Mouse (Mus musculus) E14TG2a.4 (cell line): ENCODE data around the gene Tmprss6.

Experiments used
- CTCF ChIP-seq: conservative IDR thresholded peaks from 2 replicates; pipeline ENCODE4 v1.5.1; 2014; ENCODE audit warnings: low read length
- POU5F1 ChIP-seq: IDR thresholded peaks from 2 replicates; pipeline ENCODE4 v1.6.1; 2014; ENCODE audit warnings: low read length, borderline replicate concordance

DNA sequence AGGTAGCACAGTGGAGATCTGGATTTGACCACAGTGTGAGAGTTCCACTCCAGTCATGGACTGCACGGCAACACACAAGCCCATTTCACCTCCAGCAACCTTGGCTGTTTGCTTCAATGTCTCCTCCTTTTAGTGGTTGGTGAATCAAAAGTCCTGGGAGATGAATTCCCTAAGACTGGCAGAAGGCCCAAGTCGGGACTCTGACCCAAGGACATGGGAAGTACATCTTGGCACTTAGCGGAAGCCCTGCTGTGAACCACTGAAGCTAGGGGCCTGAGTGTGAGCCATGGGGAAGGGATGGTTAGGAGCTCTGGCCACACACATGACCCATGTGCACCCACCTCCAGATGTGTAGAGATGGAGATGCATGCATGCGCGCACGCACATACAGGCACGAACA is 864 bp downstream of the Tmprss6 start:
- TF ChIP-seq CTCF (no peak), POU5F1 (no peak)
